Mouse (Mus musculus) forebrain, embryonic 10.5 days (tissue): ENCODE results near the gene Tmem184b. TPM values are rescaled to one million over a fixed set of nuclear protein-coding genes. Genes with fewer than 3 reads are reported as not detected.

Experiments
- DNase-seq: peaks from one replicate; pipeline ENCODE4 v3.0.0-alpha.2; 2017; ENCODE audit warnings: low spot score; ENCODE audit errors: extremely low spot score
- H3K27ac ChIP-seq: fragments of 300-500 bp; sonication (generic); 2 replicates; pipeline ENCODE4 v1.5.1; 2016; ENCODE audit warnings: mild to moderate bottlenecking
- H3K27me3 ChIP-seq: fragments of 300-500 bp; sonication (generic); 2 replicates; pipeline ENCODE4 v1.6.1; 2016; ENCODE audit warnings: mild to moderate bottlenecking; ENCODE audit not compliant: poor library complexity, severe bottlenecking
- H3K36me3 ChIP-seq: fragments of 300-500 bp; sonication (generic); replicated peaks from 2 replicates; pipeline ENCODE4 v1.6.1; 2016; ENCODE audit warnings: mild to moderate bottlenecking, moderate library complexity
- H3K4me1 ChIP-seq: fragments of 300-500 bp; sonication (generic); 2 replicates; pipeline ENCODE4 v1.6.1; 2016
- H3K4me3 ChIP-seq: fragments of 300-500 bp; sonication (generic); 2 replicates; pipeline ENCODE4 v1.5.1; 2016; ENCODE audit warnings: mild to moderate bottlenecking, moderate library complexity
- H3K9me3 ChIP-seq: fragments of 300-500 bp; sonication (generic); 2 replicates; pipeline ENCODE4 v1.6.1; 2016; ENCODE audit warnings: mild to moderate bottlenecking, moderate library complexity
- WGBS: fragments of 180-500 bp; shearing (Covaris S2); methylation state at CpG from one replicate; pipeline ENCODE4 v1.1.7; 2016; 5-methylcytosine and 5-hydroxymethylcytosine counted together
- polyA plus RNA-seq: library from polyadenylated mRNA; unstranded; fragments of >200 nt; fragmentation: Nextera tagmentation; extraction: Ambion mirVana; gene quantifications from 2 replicates; pipeline ENCODE4 v1.2.1, GENCODE M21; 2016

Gene Tmem184b
- polyA plus RNA-seq, 1 experiment from 2014 or later = 50.0 TPM

GRCm38 (mm10) chr15:79368313-79368811 lies 35.0 kb downstream of the Tmem184b start:
- no peak for DNase-seq
- peaks cover 91% of the 10 kb centered on the region for H3K36me3 ChIP-seq
- no peak overlapping the region for H3K4me3 ChIP-seq
- H3K27me3 ChIP-seq = no peaks in the 10 kb centered on the region
- no peaks in the 10 kb centered on the region for H3K9me3 ChIP-seq
- 80% methylated on average over 14 of the region's 14 CpGs for WGBS
- H3K4me1 ChIP-seq = peaks cover 25% of the 10 kb centered on the region
- H3K27ac ChIP-seq = 0 out of 2 replicates have a peak overlapping the region, but pooled peaks have one; percentile 6

GRCm38 (mm10) chr15:79366402-79366801 lies 37.0 kb downstream of the Tmem184b start:
- Histone ChIP-seq H3K4me1 (peaks cover 25% of the 10 kb centered on the region), H3K9me3 (no peaks in the 10 kb centered on the region), H3K27ac (no peak overlapping the region), H3K4me3 (no peak overlapping the region), H3K36me3 (peaks cover 91% of the 10 kb centered on the region), H3K27me3 (no peaks in the 10 kb centered on the region)
- DNase-seq = no peak
- 96% methylated on average over 5 of the region's 5 CpGs for WGBS

DNA sequence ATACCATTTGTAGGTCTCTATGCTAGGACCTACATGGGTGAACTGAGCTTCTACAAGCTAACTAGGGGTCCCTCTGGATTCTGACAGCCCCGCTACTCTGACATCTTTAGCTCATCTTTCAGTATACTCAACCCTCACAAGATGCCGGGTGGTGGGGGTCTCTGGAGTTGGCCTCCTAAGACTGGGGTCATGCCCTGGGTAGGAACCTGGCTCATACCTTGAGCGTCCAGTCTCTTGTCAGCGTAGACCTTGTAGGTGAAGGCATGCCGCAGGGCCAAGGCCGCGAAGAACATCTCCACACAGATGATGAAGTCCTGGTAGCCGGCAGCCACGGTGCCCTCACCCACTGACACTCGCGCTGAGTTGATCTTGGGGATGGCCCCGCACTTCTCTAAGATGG lies 38.3 kb downstream of the Tmem184b start:
- no peak for DNase-seq
- Histone ChIP-seq H3K4me3 (no peak overlapping the region), H3K36me3 (peaks cover 94% of the 10 kb centered on the region), H3K4me1 (peaks cover 27% of the 10 kb centered on the region), H3K9me3 (no peaks in the 10 kb centered on the region), H3K27ac (no peak overlapping the region), H3K27me3 (no peaks in the 10 kb centered on the region)
- 95% methylated on average over 12 of the region's 12 CpGs for WGBS

DNA sequence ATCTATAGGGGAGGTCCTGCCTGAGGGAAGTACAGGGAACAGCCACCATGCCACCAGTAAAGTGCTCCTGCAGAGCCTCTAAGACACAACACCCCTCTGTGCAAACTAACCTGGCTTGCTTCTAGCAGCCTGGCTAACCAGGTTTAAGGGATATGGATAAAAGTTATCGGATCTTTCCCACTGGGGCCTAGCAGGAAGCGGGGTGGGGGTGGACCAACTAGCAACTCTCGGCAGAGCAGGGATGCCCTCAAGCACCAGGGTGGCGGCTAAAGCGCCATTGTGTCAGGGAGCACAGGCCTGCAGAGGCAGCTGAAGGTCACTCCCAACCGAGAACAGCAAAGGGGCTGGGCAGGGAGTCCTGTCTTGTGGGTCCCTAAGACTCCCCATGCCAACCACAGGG lies 39.2 kb downstream of the Tmem184b start:
- Histone ChIP-seq H3K27me3 (no peaks in the 10 kb centered on the region), H3K27ac (no peak overlapping the region), H3K4me1 (peaks cover 22% of the 10 kb centered on the region), H3K36me3 (peaks cover 90% of the 10 kb centered on the region), H3K9me3 (no peaks in the 10 kb centered on the region), H3K4me3 (no peak overlapping the region)
- 65% methylated on average over 6 of the region's 6 CpGs for WGBS
- DNase-seq = no peak

DNA sequence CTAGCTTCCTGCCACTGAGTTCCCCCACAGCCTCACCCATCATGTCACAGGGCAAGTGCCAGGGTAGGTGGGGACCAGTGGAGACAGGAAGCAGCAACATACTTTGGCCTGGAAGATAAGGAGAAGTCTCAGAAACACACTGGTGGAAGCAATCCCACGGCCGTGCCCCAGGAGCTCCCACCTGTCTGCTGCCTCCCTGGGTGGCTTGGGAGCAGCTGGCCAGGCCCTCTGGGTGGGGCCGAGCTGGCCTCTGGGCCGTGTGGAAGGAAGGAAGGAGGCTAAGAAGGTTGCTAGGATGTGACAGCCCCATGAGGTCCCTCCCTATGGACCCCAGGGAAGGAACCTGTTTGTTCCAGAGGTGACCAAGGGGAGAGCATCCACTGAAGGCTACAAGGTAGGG lies 42.3 kb downstream of the Tmem184b start:
- peak overlapping the region; percentile 37; the same call in 1 of the 2 replicates for H3K27ac ChIP-seq
- H3K9me3 ChIP-seq = no peaks in the 10 kb centered on the region
- H3K4me1 ChIP-seq = peaks cover 39% of the 10 kb centered on the region
- no peak for DNase-seq
- peaks cover 60% of the 10 kb centered on the region for H3K36me3 ChIP-seq
- 69% methylated on average over 4 of the region's 4 CpGs for WGBS
- H3K27me3 ChIP-seq = peaks cover 14% of the 10 kb centered on the region
- no peak overlapping the region for H3K4me3 ChIP-seq

DNA sequence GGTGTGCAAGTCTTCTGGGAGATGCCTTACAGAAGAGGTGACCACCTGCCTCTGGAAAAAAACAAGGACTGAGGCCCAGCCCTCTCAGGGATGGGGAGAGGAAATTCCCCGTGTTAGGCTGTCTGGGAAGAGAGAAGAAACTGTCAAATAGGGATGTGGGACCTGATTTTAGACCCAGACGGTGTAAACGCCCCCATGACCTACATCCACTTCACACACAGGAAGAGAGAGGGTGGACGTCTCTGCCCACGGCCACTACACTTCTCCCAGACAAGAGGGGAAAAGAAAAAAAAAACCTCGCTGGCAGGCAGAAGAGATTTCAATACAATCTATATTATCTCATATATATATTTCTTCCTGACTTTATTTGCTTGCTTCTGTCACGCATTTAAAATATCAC lies 43.0 kb downstream of the Tmem184b start:
- H3K27ac ChIP-seq = no peak overlapping the region
- H3K36me3 ChIP-seq = peaks cover 54% of the 10 kb centered on the region
- H3K4me3 ChIP-seq = no peak overlapping the region
- 71% methylated on average over 7 of the region's 7 CpGs for WGBS
- peaks cover 20% of the 10 kb centered on the region for H3K27me3 ChIP-seq
- no peaks in the 10 kb centered on the region for H3K9me3 ChIP-seq
- H3K4me1 ChIP-seq = peaks cover 44% of the 10 kb centered on the region
- no peak for DNase-seq

GRCm38 (mm10) chr15:79359954-79360353 lies 43.4 kb downstream of the Tmem184b start:
- no peak for DNase-seq
- Histone ChIP-seq H3K4me3 (no peak overlapping the region), H3K4me1 (peaks cover 44% of the 10 kb centered on the region), H3K9me3 (no peaks in the 10 kb centered on the region), H3K27me3 (peaks cover 21% of the 10 kb centered on the region), H3K27ac (no peak overlapping the region), H3K36me3 (peaks cover 50% of the 10 kb centered on the region)
- 36% methylated on average over 6 of the region's 6 CpGs for WGBS

GRCm38 (mm10) chr15:79357974-79358690 lies 45.2 kb downstream of the Tmem184b start:
- H3K4me1 ChIP-seq = peaks cover 44% of the 10 kb centered on the region
- H3K4me3 ChIP-seq = peak overlapping the region; percentile 66
- peaks cover 21% of the 10 kb centered on the region for H3K27me3 ChIP-seq
- H3K27ac ChIP-seq = peak overlapping the region; percentile 84
- 51% methylated on average over 12 of the region's 12 CpGs for WGBS
- no peak for DNase-seq
- peaks cover 32% of the 10 kb centered on the region for H3K36me3 ChIP-seq
- no peaks in the 10 kb centered on the region for H3K9me3 ChIP-seq

- peak overlapping the region; percentile 66 for H3K4me3 ChIP-seq
- peaks cover 23% of the 10 kb centered on the region for H3K36me3 ChIP-seq
- under 1% methylated on average over 77 of the region's 77 CpGs for WGBS
- peaks cover 29% of the 10 kb centered on the region for H3K27me3 ChIP-seq
- peak; percentile 80 for DNase-seq
- H3K9me3 ChIP-seq = no peaks in the 10 kb centered on the region
- H3K27ac ChIP-seq = peak overlapping the region; percentile 84
- peaks cover 46% of the 10 kb centered on the region for H3K4me1 ChIP-seq
These were observed 46.1 kb downstream of the Tmem184b start for GRCm38 (mm10) chr15:79357036-79357911.

GRCm38 (mm10) chr15:79356481-79356880 lies 46.9 kb downstream of the Tmem184b start:
- WGBS = 78% methylated on average over 8 of the region's 8 CpGs
- Histone ChIP-seq H3K9me3 (no peaks in the 10 kb centered on the region), H3K27ac (no peak overlapping the region), H3K27me3 (peaks cover 34% of the 10 kb centered on the region), H3K4me3 (peak overlapping the region; percentile 66), H3K36me3 (peaks cover 15% of the 10 kb centered on the region), H3K4me1 (peaks cover 54% of the 10 kb centered on the region)
- DNase-seq = no peak

- no peak overlapping the region for H3K27ac ChIP-seq
- WGBS = 80% methylated on average over 4 of the region's 4 CpGs
- no peak for DNase-seq
- peaks cover 2% of the 10 kb centered on the region for H3K36me3 ChIP-seq
- H3K9me3 ChIP-seq = no peaks in the 10 kb centered on the region
- peaks cover 47% of the 10 kb centered on the region for H3K4me1 ChIP-seq
- H3K27me3 ChIP-seq = peaks cover 50% of the 10 kb centered on the region
- no peak overlapping the region for H3K4me3 ChIP-seq
These were observed 48.8 kb downstream of the Tmem184b start for GRCm38 (mm10) chr15:79354619-79355018.

GRCm38 (mm10) chr15:79353690-79354305 lies 49.6 kb downstream of the Tmem184b start:
- H3K4me3 ChIP-seq = no peak overlapping the region
- peaks cover 50% of the 10 kb centered on the region for H3K4me1 ChIP-seq
- 90% methylated on average over 5 of the region's 5 CpGs for WGBS
- H3K27ac ChIP-seq = no peak overlapping the region
- H3K9me3 ChIP-seq = no peaks in the 10 kb centered on the region
- H3K36me3 ChIP-seq = no peaks in the 10 kb centered on the region
- DNase-seq = no peak
- peaks cover 58% of the 10 kb centered on the region for H3K27me3 ChIP-seq
